Mouse (Mus musculus): Measurements from ENCODE around the gene Tmem100. TPM values are rescaled to one million over a fixed set of nuclear protein-coding genes. Genes with fewer than 3 reads are reported as not detected.

Gene Tmem100
- total RNA-seq, 2 experiments from 2014 or later: 0.22 TPM; not detected in 1

- ATAC-seq (replicated peaks; ENCODE audit: poor library complexity): no peak
These were observed 23.7 kb downstream of the Tmem100 start for GRCm38 (mm10) chr11:90053820-90054219.

- ATAC-seq (replicated peaks; ENCODE audit: poor library complexity): no peak
These were observed 24.3 kb downstream of the Tmem100 start for GRCm38 (mm10) chr11:90054401-90054800.

DNA sequence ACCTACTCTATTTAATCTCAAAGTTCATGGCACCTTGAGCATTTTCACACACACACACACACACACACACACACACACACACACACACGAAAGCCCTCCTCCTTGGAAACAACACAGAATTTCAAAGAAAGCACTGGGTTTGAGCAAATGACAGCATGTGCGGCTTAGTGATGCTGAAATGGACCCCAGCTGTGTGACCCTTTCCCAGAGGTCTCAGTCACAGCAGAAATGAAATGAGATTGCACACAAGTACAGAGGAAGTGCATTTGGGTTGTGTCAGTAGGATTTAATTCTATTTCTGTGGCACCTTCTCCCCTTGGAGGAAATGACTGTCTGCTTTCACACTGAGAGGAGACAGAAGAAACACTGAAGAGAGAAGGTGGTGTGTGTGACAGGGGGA is 26.9 kb downstream of the Tmem100 start:
- no peak for ATAC-seq (replicated peaks; ENCODE audit: poor library complexity)

GRCm38 (mm10) chr11:90059241-90059640 is 29.1 kb downstream of the Tmem100 start:
- no peak for ATAC-seq (replicated peaks; ENCODE audit: poor library complexity)

DNA sequence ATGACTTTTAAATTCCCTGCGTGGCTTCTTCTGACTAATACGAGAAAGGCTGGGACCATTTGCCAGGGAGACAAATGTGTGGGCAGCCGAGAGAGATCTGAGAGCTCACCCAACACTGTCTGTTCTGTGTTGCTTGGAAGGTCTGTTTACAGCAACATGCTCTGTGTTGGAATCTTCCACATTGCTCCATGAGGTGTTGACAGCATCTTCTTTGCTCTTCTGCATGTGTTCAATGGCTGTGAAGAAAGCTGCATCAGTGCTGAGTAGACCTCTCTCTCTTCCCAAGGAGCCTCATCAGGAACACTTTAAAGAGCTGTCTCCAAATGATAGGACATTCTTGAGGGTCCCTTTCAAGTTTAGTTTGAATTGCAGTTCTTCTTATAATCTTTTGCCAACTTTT is 32.5 kb downstream of the Tmem100 start:
- ATAC-seq (replicated peaks; ENCODE audit: poor library complexity): no peak

DNA sequence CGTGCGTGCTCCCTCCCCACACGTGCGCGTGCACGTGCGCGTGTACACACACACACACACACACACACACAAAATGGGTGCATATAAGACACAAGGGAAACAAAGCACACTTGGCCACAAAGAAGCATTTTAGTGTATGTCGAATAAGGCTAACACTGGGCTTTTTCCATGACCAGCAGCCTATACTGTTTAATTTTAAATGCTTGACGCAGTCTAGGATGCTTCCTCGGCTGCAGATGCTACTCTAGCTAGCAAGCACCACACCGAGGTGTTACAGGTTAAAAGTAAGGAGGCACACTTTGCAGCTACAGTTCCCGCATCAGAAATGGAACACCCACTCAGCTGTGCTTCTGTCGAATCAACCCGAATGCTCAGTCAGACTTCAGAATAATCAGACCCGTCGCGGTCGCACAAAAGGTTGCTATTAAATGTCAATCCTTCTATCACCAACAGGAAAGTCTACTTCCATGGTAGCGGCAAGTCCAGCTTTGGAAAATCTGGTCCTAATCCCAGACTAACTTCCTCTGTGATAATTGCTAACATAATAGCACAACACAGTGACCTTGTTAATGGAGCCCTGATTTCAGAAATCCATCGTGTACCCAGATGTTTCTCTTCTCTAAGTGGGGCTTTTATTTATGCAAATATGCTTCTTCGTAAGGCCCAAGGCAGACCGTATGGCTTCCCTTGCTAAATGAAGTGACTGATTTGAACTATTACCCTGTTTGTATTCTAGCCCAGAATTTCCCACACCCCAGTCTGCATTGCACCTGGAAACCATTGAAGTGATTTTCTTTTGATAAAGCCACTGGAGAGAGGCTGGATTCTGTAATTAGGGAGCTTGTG is 36.5 kb downstream of the Tmem100 start:
- ATAC-seq (replicated peaks; ENCODE audit: poor library complexity): no peak

DNA sequence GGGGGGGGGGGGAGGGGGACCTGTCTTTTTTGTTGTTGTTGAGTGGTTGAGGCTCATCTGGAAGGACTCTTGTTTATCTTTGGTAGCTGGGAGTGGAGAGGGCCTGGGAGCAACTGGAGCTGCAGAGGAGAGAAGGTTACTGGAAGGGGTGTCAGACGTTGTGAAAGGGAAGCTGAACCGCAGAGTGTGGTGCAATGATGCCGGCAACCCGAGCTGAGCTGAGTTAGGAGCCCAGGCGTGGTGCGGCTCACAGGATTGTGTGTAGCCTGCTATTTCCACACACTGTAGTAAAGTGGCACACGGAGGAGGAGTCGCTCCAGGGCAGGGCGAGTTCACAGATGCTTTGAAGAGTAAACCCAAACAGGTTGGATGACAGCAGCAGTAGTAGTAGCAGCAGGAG is 41.6 kb downstream of the Tmem100 start:
- ATAC-seq (replicated peaks; ENCODE audit: poor library complexity): peak; percentile 100

GRCm38 (mm10) chr11:90073201-90073600 is 43.1 kb downstream of the Tmem100 start:
- ATAC-seq (replicated peaks; ENCODE audit: poor library complexity): no peak

GRCm38 (mm10) chr11:90076666-90077065 is 46.5 kb downstream of the Tmem100 start:
- ATAC-seq (replicated peaks; ENCODE audit: poor library complexity): no peak

DNA sequence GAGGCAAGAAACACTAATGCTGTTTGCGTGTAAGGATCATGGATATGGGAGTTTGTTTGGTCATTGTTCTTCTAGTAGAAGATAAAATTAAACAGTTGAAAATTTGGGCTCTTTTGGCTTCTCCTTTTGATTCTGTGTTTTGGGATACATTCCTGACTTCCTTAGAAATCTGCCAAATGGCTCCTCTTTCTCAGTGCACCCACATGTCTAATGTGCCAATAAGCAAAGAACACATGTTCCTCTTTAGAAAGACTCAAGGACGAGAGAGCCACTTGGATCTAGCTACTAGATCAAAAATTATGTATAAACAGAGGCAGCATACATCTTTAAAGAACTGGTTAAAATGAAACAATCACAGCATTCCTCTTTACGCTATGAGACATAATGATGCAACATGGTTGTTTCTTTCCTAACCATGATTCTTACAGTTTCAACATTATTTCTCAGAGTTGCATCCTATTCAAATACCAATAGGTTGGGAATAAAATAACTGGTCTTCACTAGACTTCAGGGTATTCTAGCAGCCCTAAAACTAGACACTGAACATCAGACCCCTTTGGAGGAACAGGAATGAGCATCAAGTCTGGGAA is 50.6 kb downstream of the Tmem100 start:
- ATAC-seq (replicated peaks; ENCODE audit: poor library complexity): no peak

DNA sequence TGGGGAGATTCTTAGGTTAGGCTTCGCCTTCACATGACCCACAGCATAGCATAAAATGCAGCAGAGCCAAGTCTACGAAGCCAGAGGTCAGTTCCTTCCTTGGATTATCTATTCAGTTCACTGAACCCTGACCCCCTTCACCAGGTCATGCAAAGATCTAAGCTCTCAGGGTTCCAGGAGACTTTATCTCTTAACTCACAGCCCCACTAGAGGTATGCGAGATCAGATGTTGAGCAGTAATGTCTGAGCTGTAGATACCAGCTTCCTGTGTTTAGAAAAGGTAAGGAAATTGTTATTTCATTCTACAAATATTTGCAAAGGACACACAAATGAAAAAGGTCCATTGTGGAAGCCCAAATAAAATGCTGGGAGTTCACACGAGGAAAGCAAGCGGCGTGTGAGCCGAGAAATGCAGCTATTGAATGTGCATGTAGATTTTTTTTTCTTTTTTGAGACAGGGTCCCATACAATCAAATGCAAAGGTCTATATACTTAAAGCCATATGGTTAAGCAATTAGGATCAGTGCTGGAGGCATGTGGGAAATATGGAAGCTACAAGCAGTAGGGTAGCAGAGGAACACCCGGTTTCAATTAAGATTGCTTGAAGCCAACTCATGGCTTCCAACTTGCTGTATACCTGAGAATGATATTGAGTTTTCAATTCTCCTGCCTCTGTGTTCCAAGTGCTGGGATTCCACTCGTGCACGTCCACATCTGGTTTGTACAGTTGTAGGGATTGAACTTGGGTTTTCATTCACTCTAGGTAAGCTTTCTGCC is 51.9 kb downstream of the Tmem100 start:
- no peak for ATAC-seq (replicated peaks; ENCODE audit: poor library complexity)

DNA sequence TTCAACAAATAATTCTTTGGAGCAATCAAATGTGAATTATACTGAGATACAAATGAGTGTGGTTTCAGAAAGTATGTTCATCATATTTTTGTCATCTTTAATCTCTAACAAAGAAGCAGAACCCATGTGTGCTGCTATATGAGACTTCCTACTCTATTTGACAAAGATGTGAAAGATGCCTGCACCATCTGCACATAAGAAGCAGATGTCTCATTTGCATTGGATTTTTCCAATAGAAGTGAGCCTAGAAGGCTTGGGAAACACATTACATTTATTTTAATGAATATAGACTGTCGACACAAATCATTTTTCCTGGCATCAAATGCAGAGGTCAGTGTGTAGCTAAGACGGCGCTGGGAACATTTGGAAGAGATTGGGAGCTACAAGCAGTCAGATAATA is 52.9 kb downstream of the Tmem100 start:
- ATAC-seq (replicated peaks; ENCODE audit: poor library complexity): no peak

DNA sequence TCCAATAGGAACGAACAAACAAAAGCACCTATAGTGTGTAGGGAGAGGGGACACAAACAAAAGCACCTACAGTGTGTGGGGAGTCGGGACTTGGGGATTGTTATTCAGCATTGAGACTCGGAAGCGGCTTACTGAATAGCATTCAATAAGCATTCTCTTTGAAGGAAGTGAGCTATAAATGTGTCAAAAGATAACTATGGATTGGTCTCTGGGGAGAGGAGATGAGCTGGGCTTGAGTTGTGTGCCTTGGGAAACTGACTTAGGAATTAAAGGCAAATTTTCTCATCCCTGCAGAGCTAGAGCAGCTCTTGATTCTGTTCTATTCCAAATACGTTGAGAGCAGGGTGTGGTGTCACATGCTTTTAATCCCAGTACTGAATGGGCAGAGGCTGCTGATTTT is 54.0 kb downstream of the Tmem100 start:
- no peak for ATAC-seq (replicated peaks; ENCODE audit: poor library complexity)

Other genes starting within 250 kb of the Tmem100 start
- 14.3 and 17.8 TPM in 2 replicates for gene Pctp, start 27.5 kb upstream of the Tmem100 start, total RNA-seq (2015)
- 24.9 and 25.4 TPM in 2 replicates for gene Pctp, start 27.5 kb upstream of the Tmem100 start, total RNA-seq (2017)
- 4.5 and 5.7 TPM in 2 replicates for gene Gm45716, start 157.3 kb downstream of the Tmem100 start, total RNA-seq (2015)
- 7.0 and 12.2 TPM in 2 replicates for gene Gm45716, start 157.3 kb downstream of the Tmem100 start, total RNA-seq (2017)
- 19.0 and 20.5 TPM in 2 replicates for gene Mmd, start 219.1 kb downstream of the Tmem100 start, total RNA-seq (2015)
- gene Mmd, start 219.1 kb downstream of the Tmem100 start, total RNA-seq (2017): 16.0 and 17.7 TPM in 2 replicates

Measured in megakaryocyte progenitor cell, adult 5-6 weeks (primary cell).